Comparison of ENCODE assay signal across 8 mouse cellular contexts in the genomic region with DNA sequence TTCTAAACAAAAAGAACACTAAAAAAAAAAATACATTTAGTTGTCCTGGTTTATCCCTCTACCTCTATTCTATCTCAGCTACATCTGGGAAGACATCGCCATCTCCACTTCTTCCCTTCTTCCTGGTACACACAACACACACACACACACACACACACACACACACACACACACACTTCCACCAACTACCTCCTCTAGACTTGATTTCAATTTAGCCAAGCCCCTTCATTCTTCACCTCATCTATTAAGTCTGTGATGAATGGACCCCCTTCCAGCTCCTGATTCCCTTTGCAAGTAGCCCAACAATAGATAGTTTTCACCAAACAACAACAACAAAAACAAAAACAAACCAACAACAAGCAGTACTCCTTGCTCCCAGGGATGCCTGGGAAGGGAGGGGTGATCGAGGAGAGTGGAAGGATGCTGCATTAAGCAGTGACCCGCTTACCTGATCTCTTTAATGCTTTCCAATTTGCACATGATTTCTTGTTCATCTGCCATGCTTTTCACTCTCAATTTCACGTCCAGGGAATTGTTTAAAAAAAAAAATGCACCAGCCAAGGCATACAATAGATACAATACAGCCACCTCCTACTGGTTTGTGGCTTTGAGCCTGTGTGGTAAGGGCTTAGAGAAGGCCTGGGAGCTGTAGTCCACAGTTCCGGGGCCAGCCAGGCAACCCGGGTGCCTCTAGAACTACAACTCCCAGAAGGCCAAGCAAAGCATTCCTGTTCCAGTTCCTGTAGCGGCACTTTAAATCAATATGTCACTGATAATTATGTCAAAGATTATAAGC. TPM values are rescaled to one million over a fixed set of nuclear protein-coding genes. Genes with fewer than 3 reads are reported as not detected.
DNase-seq lines count a peak whose midpoint lies in the region; ATAC-seq and TF ChIP-seq lines count a peak whose summit lies in the region.

A gene (minus strand): TSS at position 706 of the 796 bp plus-strand sequence.

- no peak within 1 kb of the TSS for H3K27ac ChIP-seq in lung, embryonic 14.5 days (ENCODE audit: low read depth)
- no peak within 1 kb of the TSS for H3K27ac ChIP-seq in thymus, adult 2 months (ENCODE audit: control insufficient read depth, insufficient read depth, low read length)

- H3K4me1 ChIP-seq in G1E (ENCODE audit: insufficient read depth, low read depth, low read length), result no peaks in the 10 kb centered on the region
- H3K4me1 ChIP-seq in lung, embryonic 14.5 days (ENCODE audit: insufficient read depth), result no peaks in the 10 kb centered on the region
- H3K4me1 ChIP-seq in thymus, adult 2 months (replicated peaks; ENCODE audit: control insufficient read depth, insufficient read depth, low read length), result peaks cover 4% of the 10 kb centered on the region; the same call in 1 of the 2 replicates

- H3K36me3 ChIP-seq in G1E (replicated peaks), result no peaks in the 10 kb centered on the region
- no peaks in the 10 kb centered on the region for H3K36me3 ChIP-seq in lung, embryonic 14.5 days (ENCODE audit: insufficient read depth)
- H3K36me3 ChIP-seq in thymus, adult 2 months (ENCODE audit: control insufficient read depth, insufficient read depth, low read length), result no peaks in the 10 kb centered on the region

- peak; percentile 98 for ATAC-seq in G1E (ENCODE audit: extremely low read depth, insufficient number of reproducible peaks, low FRiP score, poor library complexity, severe bottlenecking)
- ATAC-seq in hematopoietic stem cell, adult 5-6 weeks (replicated peaks in 1 of 2; ENCODE audit: insufficient read depth in 1 of 2, low FRiP score in 2 of 2, low TSS enrichment in 1 of 2, low read depth in 1 of 2, poor library complexity in 2 of 2, severe bottlenecking in 2 of 2), result peak; percentile 100
- ATAC-seq in lung, embryonic 14.5 days (ENCODE audit: insufficient read depth), result peak; percentile 100
- peak; percentile 92 for ATAC-seq in neutrophil, adult 5-6 weeks (ENCODE audit: extremely low read depth, insufficient number of reproducible peaks, low FRiP score, poor library complexity, severe bottlenecking)

- no peak for TF ChIP-seq CTCF in G1E (IDR thresholded peaks at IDR 0.05; ENCODE audit: low read depth, low read length)
- TF ChIP-seq CTCF in lung, embryonic 14.5 days (IDR thresholded peaks at IDR 0.05; ENCODE audit: low read depth), result no peak
- no peak for TF ChIP-seq CTCF in thymus, adult 2 months (IDR thresholded peaks at IDR 0.05; ENCODE audit: borderline replicate concordance, control insufficient read depth, extremely low read depth, insufficient read depth, low read length, poor library complexity)

- TF ChIP-seq POLR2A in thymus, adult 2 months (IDR thresholded peaks at IDR 0.05; ENCODE audit: control insufficient read depth, extremely low read depth, insufficient read depth, low read length, poor library complexity), result no peak

- peak within 1 kb of the TSS; percentile 58 for H3K4me3 ChIP-seq in G1E (ENCODE audit: low read depth, low read length)
- H3K4me3 ChIP-seq in lung, embryonic 14.5 days (ENCODE audit: low read depth, low read length), result peak within 1 kb of the TSS; percentile 40
- H3K4me3 ChIP-seq in thymus, adult 2 months (ENCODE audit: control insufficient read depth, insufficient read depth, low read length), result peak within 1 kb of the TSS; percentile 38

- DNase-seq in G1E (ENCODE audit: low spot score), result peak; percentile 27
- peak; percentile 83 for DNase-seq in cerebellum, adult 11-12 months
- DNase-seq in forelimb bud, embryonic 11.5 days (ENCODE audit: low read depth, low spot score), result peak; percentile 72
- peak; percentile 66 to 80 for DNase-seq in layer of hippocampus, adult 8-10 months (ENCODE audit: low spot score in 2 of 2)
- peak; percentile 86 for DNase-seq in lung, embryonic 14.5 days
- DNase-seq in thymus, adult 2 months, result peak; percentile 66

- peak within 1 kb of the TSS; percentile 59 for H3K4me2 ChIP-seq in lung, embryonic 14.5 days

- no peaks in the 10 kb centered on the region for H3K27me3 ChIP-seq in G1E (ENCODE audit: insufficient read depth, low read length)
- no peaks in the 10 kb centered on the region for H3K27me3 ChIP-seq in lung, embryonic 14.5 days (ENCODE audit: insufficient read depth, low read length)
- H3K27me3 ChIP-seq in thymus, adult 2 months (ENCODE audit: control insufficient read depth, insufficient read depth, low read length), result no peaks in the 10 kb centered on the region

- 11% methylated on average over 7 of the region's 7 CpGs for WGBS in lung, embryonic 14.5 days
- 16% methylated on average over 7 of the region's 7 CpGs for WGBS in thymus, adult 2 months

- H3K9me3 ChIP-seq in G1E (replicated peaks), result no peaks in the 10 kb centered on the region
- H3K9me3 ChIP-seq in lung, embryonic 14.5 days (ENCODE audit: low read depth, low read length), result no peaks in the 10 kb centered on the region

- H3K9ac ChIP-seq in lung, embryonic 14.5 days, result peak within 1 kb of the TSS; percentile 30; the same call in 1 of the 2 replicates

RNA-seq across cellular contexts. Expression of the gene that starts here (rescaled TPM):
- total RNA-seq in G1E (2014; fragmentation: Nextera tagmentation) (9.4 and 12.9 TPM in 2 replicates), G1E (2017) (6.1 and 6.6 TPM in 2 replicates)
- polyA plus RNA-seq in G1E (2012), result 0.37 and 0.44 TPM in 2 replicates
- total RNA-seq in hematopoietic stem cell, adult 5-6 weeks (2017), result 10.0 and 16.1 TPM in 2 replicates
- total RNA-seq in layer of hippocampus, adult 8-10 months (2022), result 10 to 100 TPM; 17.1 to 21.0 (median 18.0) TPM
- 17.4 and 20.2 TPM in 2 replicates for polyA plus RNA-seq in lung, embryonic 14.5 days (2014; fragmentation: Nextera tagmentation; extraction: Ambion mirVana)
- total RNA-seq in neutrophil, adult 5-6 weeks (2017), result 1.7 and 2.8 TPM in 2 replicates
- 2.1 and 3.0 TPM in 2 replicates for polyA plus RNA-seq in thymus, adult 2 months (2012; rRNA removed)

Comparison
In these comparisons a context has a peak if more than half of its experiments do, and no peak if none do; other contexts are left out.
1. DNase-seq: peak in every context shown above with its lines; median percentile 86 in lung, embryonic 14.5 days; 83 in cerebellum, adult 11-12 months; 73 in layer of hippocampus, adult 8-10 months; 72 in forelimb bud, embryonic 11.5 days; 66 in thymus, adult 2 months; 27 in G1E.